Mouse (Mus musculus): ENCODE measurements around the gene Gm31571.
"Not testable (repeated sequence)": the region's sequence is repeated elsewhere in the genome, so short reads cannot be mapped to it uniquely, and the experiment has no call there.

The Gm31571 gene

GRCm38 (mm10) chrY:22051253-22051652, at the start of gene Gm31571:
Gm31571 (minus strand) TSS chrY:22051353.
- DNase-seq = not testable (repeated sequence)
